Mouse (Mus musculus) heart, embryonic 12.5 days (tissue): ENCODE measurements around the gene Batf3. TPM values are rescaled to one million over a fixed set of nuclear protein-coding genes. Genes with fewer than 3 reads are reported as not detected.

Experiments used
- ATAC-seq: fragments of 200-750 bp; cut with Nextera tagmentation; 2 replicates; pipeline ENCODE4 v1.8.0; 2017; ENCODE audit warnings: moderate TSS enrichment, moderate library complexity; ENCODE audit not compliant: insufficient number of reproducible peaks, low FRiP score
- H3K27ac ChIP-seq: fragments of 300-500 bp; sonication (generic); 2 replicates; pipeline ENCODE4 v1.5.1; 2016; ENCODE audit warnings: mild to moderate bottlenecking, moderate library complexity; ENCODE audit not compliant: poor library complexity, severe bottlenecking
- H3K27me3 ChIP-seq: fragments of 300-500 bp; sonication (generic); replicated peaks from 2 replicates; pipeline ENCODE4 v1.6.1; 2016; ENCODE audit warnings: mild to moderate bottlenecking, moderate library complexity
- H3K36me3 ChIP-seq: fragments of 300-500 bp; sonication (generic); 2 replicates; pipeline ENCODE4 v1.6.1; 2016; ENCODE audit warnings: mild to moderate bottlenecking, moderate library complexity
- H3K4me1 ChIP-seq: fragments of 300-500 bp; sonication (generic); replicated peaks from 2 replicates; pipeline ENCODE4 v1.6.1; 2016; ENCODE audit warnings: mild to moderate bottlenecking
- H3K4me2 ChIP-seq: fragments of 300-500 bp; sonication (generic); 2 replicates; pipeline ENCODE4 v1.6.1; 2016; ENCODE audit warnings: mild to moderate bottlenecking, moderate library complexity
- H3K4me3 ChIP-seq: fragments of 300-500 bp; sonication (generic); 2 replicates; pipeline ENCODE4 v1.5.1; 2016; ENCODE audit warnings: mild to moderate bottlenecking
- H3K9ac ChIP-seq: fragments of 300-500 bp; sonication (generic); 2 replicates; pipeline ENCODE4 v1.6.1; 2016; ENCODE audit warnings: mild to moderate bottlenecking, moderate library complexity
- H3K9me3 ChIP-seq: fragments of 300-500 bp; sonication (generic); replicated peaks from 2 replicates; pipeline ENCODE4 v1.6.1; 2016; ENCODE audit warnings: mild to moderate bottlenecking, moderate library complexity
- WGBS: fragments of 180-500 bp; shearing (Covaris S2); methylation state at CpG from one replicate; pipeline ENCODE4 v1.1.7; 2016; 5-methylcytosine and 5-hydroxymethylcytosine counted together
- polyA plus RNA-seq: library from polyadenylated mRNA; unstranded; fragments of >200 nt; fragmentation: Nextera tagmentation; extraction: Ambion mirVana; gene quantifications from 2 replicates; pipeline ENCODE4 v1.2.1, GENCODE M21; 2016

Batf3 gene
- polyA plus RNA-seq, result 2.4 and 4.8 TPM in 2 replicates

GRCm38 (mm10) chr1:191097802-191098747 lies at the start of gene Batf3:
TSS of gene Batf3 (plus strand) at chr1:191097847.
- no peak within 1 kb of the TSS for H3K27ac ChIP-seq
- peak within 1 kb of the TSS; percentile 70 for H3K9ac ChIP-seq
- 1% methylated on average over 91 of the region's 95 CpGs for WGBS
- H3K4me2 ChIP-seq, result peak within 1 kb of the TSS; percentile 98
- H3K27me3 ChIP-seq, result peaks cover 15% of the 10 kb centered on the region
- no peaks in the 10 kb centered on the region for H3K9me3 ChIP-seq
- peak within 1 kb of the TSS; percentile 72 for H3K4me3 ChIP-seq
- H3K36me3 ChIP-seq, result no peaks in the 10 kb centered on the region
- peaks cover 21% of the 10 kb centered on the region for H3K4me1 ChIP-seq
- peak; percentile 56 for ATAC-seq

- Histone ChIP-seq H3K9me3 (no peaks in the 10 kb centered on the region), H3K27me3 (no peaks in the 10 kb centered on the region), H3K27ac (no peak overlapping the region), H3K9ac (no peak overlapping the region), H3K4me3 (no peak overlapping the region), H3K4me1 (no peaks in the 10 kb centered on the region), H3K36me3 (0 out of 2 replicates have a peak, but pooled peaks cover 10% of the 10 kb centered on the region), H3K4me2 (no peak overlapping the region)
- 65% methylated on average over 3 of the region's 3 CpGs for WGBS
- ATAC-seq, result peak; percentile 61; the same call in 1 of the 2 replicates
These were observed 44.1 kb upstream of the Batf3 start for GRCm38 (mm10) chr1:191053555-191053954.

GRCm38 (mm10) chr1:191054870-191055532 lies 42.6 kb upstream of the Batf3 start:
- peak; percentile 97 for ATAC-seq
- Histone ChIP-seq H3K27ac (peak overlapping the region; percentile 71; the same call in 1 of the 2 replicates), H3K4me3 (no peak overlapping the region), H3K36me3 (0 out of 2 replicates have a peak, but pooled peaks cover 10% of the 10 kb centered on the region), H3K9ac (no peak overlapping the region), H3K9me3 (no peaks in the 10 kb centered on the region), H3K27me3 (no peaks in the 10 kb centered on the region), H3K4me1 (no peaks in the 10 kb centered on the region), H3K4me2 (no peak overlapping the region)
- 60% methylated on average over 8 of the region's 8 CpGs for WGBS

DNA sequence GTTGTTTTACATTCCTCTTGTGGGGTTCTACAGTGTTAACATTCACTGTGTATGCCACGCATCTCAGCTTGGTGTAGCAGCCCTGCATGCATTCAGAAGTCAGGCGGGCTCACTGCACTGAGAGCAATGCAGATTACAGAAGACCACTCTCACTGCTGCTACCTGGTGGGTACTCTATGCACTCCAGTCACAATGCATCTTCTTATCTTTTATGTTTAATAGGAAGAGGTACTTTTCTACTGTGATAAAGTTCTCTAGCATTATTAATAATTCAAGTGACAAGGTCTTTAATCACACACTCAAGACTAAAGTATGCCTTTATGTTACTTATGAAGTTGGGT lies 42.1 kb upstream of the Batf3 start:
- Histone ChIP-seq H3K9ac (no peak overlapping the region), H3K27ac (no peak overlapping the region), H3K27me3 (no peaks in the 10 kb centered on the region), H3K4me1 (no peaks in the 10 kb centered on the region), H3K4me3 (no peak overlapping the region), H3K4me2 (no peak overlapping the region), H3K36me3 (0 out of 2 replicates have a peak, but pooled peaks cover 10% of the 10 kb centered on the region), H3K9me3 (no peaks in the 10 kb centered on the region)
- ATAC-seq, result no peak; the same call in 1 of the 2 replicates
- WGBS, result 58% methylated on average over 2 of the region's 2 CpGs

DNA sequence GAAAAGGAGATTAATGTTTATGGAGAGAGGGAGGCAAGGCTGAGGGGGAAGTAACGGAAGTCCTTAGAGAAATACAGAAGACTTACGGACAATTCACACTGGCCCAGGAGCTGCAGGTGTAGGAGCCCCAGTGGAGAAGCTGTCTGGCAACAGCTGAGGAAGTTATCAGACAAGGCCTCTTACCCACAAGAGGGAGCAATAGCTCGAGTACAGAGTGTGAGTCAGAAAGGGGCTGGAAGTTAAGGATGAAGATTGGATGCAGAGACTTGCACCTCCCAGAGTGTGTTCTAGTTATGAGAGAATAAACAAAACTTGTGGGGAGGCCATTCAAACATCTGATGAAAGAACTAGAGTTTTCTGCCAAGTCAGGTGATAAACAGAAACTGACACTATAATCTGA lies 40.2 kb upstream of the Batf3 start:
- H3K9ac ChIP-seq, result no peak overlapping the region
- no peak for ATAC-seq
- no peaks in the 10 kb centered on the region for H3K27me3 ChIP-seq
- 61% methylated on average over 3 of the region's 3 CpGs for WGBS
- no peaks in the 10 kb centered on the region for H3K9me3 ChIP-seq
- H3K4me1 ChIP-seq, result no peaks in the 10 kb centered on the region; the same call in 1 of the 2 replicates
- no peak overlapping the region for H3K4me2 ChIP-seq
- H3K36me3 ChIP-seq, result 0 out of 2 replicates have a peak, but pooled peaks cover 6% of the 10 kb centered on the region
- H3K27ac ChIP-seq, result no peak overlapping the region
- H3K4me3 ChIP-seq, result no peak overlapping the region

GRCm38 (mm10) chr1:191062241-191062780 lies 35.3 kb upstream of the Batf3 start:
- peak; percentile 19; the same call in 1 of the 2 replicates for ATAC-seq
- peak overlapping the region; percentile 76 for H3K4me2 ChIP-seq
- H3K4me3 ChIP-seq, result peak overlapping the region; percentile 95
- H3K27me3 ChIP-seq, result no peaks in the 10 kb centered on the region
- H3K4me1 ChIP-seq, result peaks cover 10% of the 10 kb centered on the region
- 7% methylated on average over 15 of the region's 15 CpGs for WGBS
- no peaks in the 10 kb centered on the region for H3K9me3 ChIP-seq
- H3K27ac ChIP-seq, result no peak overlapping the region; the same call in 1 of the 2 replicates
- H3K9ac ChIP-seq, result peak overlapping the region; percentile 80
- peaks cover 25% of the 10 kb centered on the region for H3K36me3 ChIP-seq

- no peaks in the 10 kb centered on the region for H3K9me3 ChIP-seq
- peak; percentile 92 for ATAC-seq
- H3K36me3 ChIP-seq, result peaks cover 27% of the 10 kb centered on the region
- peak within 1 kb of the TSS; percentile 76 for H3K4me2 ChIP-seq
- H3K4me3 ChIP-seq, result peak within 1 kb of the TSS; percentile 95
- WGBS, result under 1% methylated on average over 56 of the region's 56 CpGs
- no peaks in the 10 kb centered on the region for H3K27me3 ChIP-seq
- peaks cover 10% of the 10 kb centered on the region for H3K4me1 ChIP-seq
- H3K27ac ChIP-seq, result peak within 1 kb of the TSS; percentile 41; the same call in 1 of the 2 replicates
- H3K9ac ChIP-seq, result peak within 1 kb of the TSS; percentile 80
These were observed 34.7 kb upstream of the Batf3 start, which contains the start of the genes Tatdn3 and Nsl1 for GRCm38 (mm10) chr1:191062781-191063485. TSS of gene Tatdn3 (minus strand) at chr1:191062932. TSS of gene Nsl1 (plus strand) at chr1:191063012.

DNA sequence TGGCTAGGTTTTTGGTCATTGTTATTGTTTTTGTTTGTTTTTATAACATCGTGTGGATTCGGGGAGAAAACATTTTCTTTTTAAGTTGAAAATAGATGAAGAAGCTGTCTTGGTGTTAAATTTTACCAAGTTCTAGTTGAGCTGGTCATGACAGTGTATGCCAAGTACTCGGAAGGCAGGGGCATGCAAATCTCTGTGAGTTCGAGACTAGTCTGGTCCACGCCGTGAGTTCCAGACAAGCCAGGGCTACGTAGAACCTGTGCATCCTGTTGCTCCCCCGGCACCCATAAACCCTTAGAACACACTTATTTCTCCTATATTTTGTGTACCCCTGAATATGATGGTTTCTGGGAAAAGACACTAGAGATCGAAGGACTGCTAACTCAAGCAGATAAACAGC lies 33.9 kb upstream of the Batf3 start:
- ATAC-seq, result no peak
- H3K4me2 ChIP-seq, result peak overlapping the region; percentile 76
- no peaks in the 10 kb centered on the region for H3K9me3 ChIP-seq
- 58% methylated on average over 9 of the region's 9 CpGs for WGBS
- H3K36me3 ChIP-seq, result peaks cover 31% of the 10 kb centered on the region
- peak overlapping the region; percentile 80; the same call in 1 of the 2 replicates for H3K9ac ChIP-seq
- no peak overlapping the region for H3K27ac ChIP-seq
- H3K4me3 ChIP-seq, result peak overlapping the region; percentile 95
- H3K27me3 ChIP-seq, result no peaks in the 10 kb centered on the region
- H3K4me1 ChIP-seq, result peaks cover 10% of the 10 kb centered on the region

GRCm38 (mm10) chr1:191064535-191064934 lies 33.1 kb upstream of the Batf3 start:
- peaks cover 40% of the 10 kb centered on the region for H3K36me3 ChIP-seq
- WGBS, result 84% methylated on average over 2 of the region's 2 CpGs
- ATAC-seq, result no peak
- no peak overlapping the region for H3K4me3 ChIP-seq
- H3K4me2 ChIP-seq, result no peak overlapping the region
- no peak overlapping the region for H3K27ac ChIP-seq
- no peaks in the 10 kb centered on the region for H3K9me3 ChIP-seq
- no peak overlapping the region for H3K9ac ChIP-seq
- H3K27me3 ChIP-seq, result no peaks in the 10 kb centered on the region
- H3K4me1 ChIP-seq, result peaks cover 10% of the 10 kb centered on the region

- Histone ChIP-seq H3K4me1 (peaks cover 10% of the 10 kb centered on the region), H3K4me2 (no peak overlapping the region), H3K27ac (no peak overlapping the region), H3K4me3 (no peak overlapping the region), H3K9me3 (no peaks in the 10 kb centered on the region), H3K9ac (no peak overlapping the region), H3K27me3 (no peaks in the 10 kb centered on the region), H3K36me3 (peaks cover 46% of the 10 kb centered on the region)
- ATAC-seq, result no peak
- WGBS, result 80% methylated on average over 4 of the region's 4 CpGs
These were observed 32.5 kb upstream of the Batf3 start for GRCm38 (mm10) chr1:191065188-191065587.
